Comparison of ENCODE assay signal across 23 mouse cellular contexts in genomic region chr11:55072467-55072866, GRCm38 (mm10). TPM values are rescaled to one million over a fixed set of nuclear protein-coding genes. Genes with fewer than 3 reads are reported as not detected.
DNase-seq lines count a peak whose midpoint lies in the region; ATAC-seq lines count a peak whose summit lies in the region.
"Had no signal": no experiment of that assay in that cellular context is flagged by ENCODE, and none has a peak within 500 bp of the region (broad histone marks: within the 10 kb centered on the region; RNA-seq: fewer than 3 reads in every experiment).

No protein-coding gene starts in this region.

- 89% methylated on average over 8 of the region's 8 CpGs for WGBS in forebrain, embryonic 11.5 days

- 0 out of 2 replicates have a peak, but pooled peaks cover 3% of the 10 kb centered on the region for H3K27me3 ChIP-seq in forebrain, embryonic 11.5 days (ENCODE audit: control insufficient read depth, insufficient read depth, low read length)
- H3K27me3 ChIP-seq: kidney, embryonic 15.5 days; liver, embryonic 12.5 days had no signal

- DNase-seq in B cell, adult 2 months = peak; percentile 36 to 47
- peak; percentile 66 for DNase-seq in CD4-positive, CD25-positive, alpha-beta regulatory T cell, adult 2 months (ENCODE audit: low read depth, low spot score)
- DNase-seq in thymus, postnatal 0 days (ENCODE audit: low spot score) = peak; percentile 62
- DNase-seq in left cerebral cortex, adult 11 months (ENCODE audit: low spot score) = no peak
- no peak for DNase-seq in forebrain, embryonic 11.5 days (ENCODE audit: low spot score)
- DNase-seq in kidney, postnatal 10 days = no peak
- no peak for DNase-seq in ovary, postnatal 14 days (ENCODE audit: low spot score)
- DNase-seq: adrenal gland, adult 2 months; cerebellum, postnatal 10 days; heart, postnatal 14 days; layer of hippocampus, postnatal 36 days; lung, adult 2 months had no signal

- ATAC-seq in inflammation-experienced regulatory T-cells, adult 6 months = peak; percentile 74
- no peak for ATAC-seq in forebrain, embryonic 11.5 days (replicated peaks; ENCODE audit: low FRiP score)
- ATAC-seq: forebrain, embryonic 15.5 days; intestine, embryonic 16.5 days; liver, embryonic 12.5 days; midbrain, embryonic 16.5 days had no signal

- H3K27ac ChIP-seq in forebrain, embryonic 11.5 days (ENCODE audit: low read depth, low read length) = no peak overlapping the region
- H3K27ac ChIP-seq: embryonic facial prominence, embryonic 13.5 days; forebrain, embryonic 15.5 days; hindbrain, embryonic 14.5 days; kidney, embryonic 15.5 days; layer of hippocampus, adult 2 months; limb, embryonic 12.5 days; liver, embryonic 12.5 days had no signal

- H3K9ac ChIP-seq in forebrain, embryonic 11.5 days (ENCODE audit: low read length) = no peak overlapping the region
- H3K9ac ChIP-seq: embryonic facial prominence, embryonic 13.5 days; forebrain, embryonic 15.5 days; hindbrain, embryonic 14.5 days; kidney, embryonic 15.5 days; limb, embryonic 12.5 days; liver, embryonic 12.5 days had no signal

- no peak overlapping the region for H3K4me3 ChIP-seq in forebrain, embryonic 11.5 days (ENCODE audit: low read depth, low read length)
- H3K4me3 ChIP-seq: embryonic facial prominence, embryonic 13.5 days; forebrain, embryonic 15.5 days; kidney, embryonic 15.5 days; layer of hippocampus, adult 2 months; limb, embryonic 12.5 days; liver, embryonic 12.5 days had no signal

- peaks cover 2% of the 10 kb centered on the region; the same call in 1 of the 2 replicates for H3K4me1 ChIP-seq in forebrain, embryonic 11.5 days (replicated peaks; ENCODE audit: control insufficient read depth, insufficient read depth, low read length)

- no peak overlapping the region for H3K4me2 ChIP-seq in forebrain, embryonic 11.5 days (ENCODE audit: low read depth, low read length, severe bottlenecking)
- H3K4me2 ChIP-seq: embryonic facial prominence, embryonic 13.5 days; forebrain, embryonic 15.5 days; heart, embryonic 11.5 days; hindbrain, embryonic 14.5 days; kidney, embryonic 15.5 days; limb, embryonic 12.5 days; liver, embryonic 12.5 days had no signal

- no peaks in the 10 kb centered on the region for H3K36me3 ChIP-seq in forebrain, embryonic 11.5 days (ENCODE audit: control insufficient read depth, insufficient read depth, low read length)
- H3K36me3 ChIP-seq: embryonic facial prominence, embryonic 13.5 days; forebrain, embryonic 15.5 days; kidney, embryonic 15.5 days; limb, embryonic 12.5 days; liver, embryonic 12.5 days had no signal

- H3K9me3 ChIP-seq in forebrain, embryonic 11.5 days (ENCODE audit: control insufficient read depth, low read length) = no peaks in the 10 kb centered on the region
- H3K9me3 ChIP-seq: embryonic facial prominence, embryonic 13.5 days; forebrain, embryonic 15.5 days; kidney, embryonic 15.5 days; limb, embryonic 12.5 days; liver, embryonic 12.5 days had no signal

RNA-seq across cellular contexts. Expression of gene Ccdc69, which starts 5.5 kb away (rescaled TPM):
- polyA plus RNA-seq in inflammation-experienced regulatory T-cells, adult 6 months (2017; shearing (Covaris generic)) = 10 to 100 TPM; 75.5 to 92.6 (median 81.1) TPM
- polyA plus RNA-seq in thymus, postnatal 0 days (2015; fragmentation: Nextera tagmentation; extraction: Ambion mirVana) = 25.4 and 26.8 TPM in 2 replicates
- 0.36 TPM in 1 of 2 replicates, not detected in the other for polyA plus RNA-seq in forebrain, embryonic 11.5 days (2014; fragmentation: Nextera tagmentation; extraction: Ambion mirVana)

RNA-seq across cellular contexts. Expression of gene Gm2a, which starts 25.4 kb away (rescaled TPM):
- polyA plus RNA-seq in inflammation-experienced regulatory T-cells, adult 6 months (2017; shearing (Covaris generic)) = 100 to 1,000 TPM; 118 to 154 (median 154) TPM
- polyA plus RNA-seq in thymus, postnatal 0 days (2015; fragmentation: Nextera tagmentation; extraction: Ambion mirVana) = 27.4 and 30.4 TPM in 2 replicates
- 11.1 and 12.2 TPM in 2 replicates for polyA plus RNA-seq in forebrain, embryonic 11.5 days (2014; fragmentation: Nextera tagmentation; extraction: Ambion mirVana)

RNA-seq across cellular contexts. Expression of gene Anxa6, which starts 39.2 kb away (rescaled TPM):
- polyA plus RNA-seq in inflammation-experienced regulatory T-cells, adult 6 months (2017; shearing (Covaris generic)) = 100 to 1,000 TPM; 347 to 625 (median 370) TPM
- 131 TPM in 2 replicates for polyA plus RNA-seq in thymus, postnatal 0 days (2015; fragmentation: Nextera tagmentation; extraction: Ambion mirVana)
- polyA plus RNA-seq in forebrain, embryonic 11.5 days (2014; fragmentation: Nextera tagmentation; extraction: Ambion mirVana) = 59.6 and 66.7 TPM in 2 replicates

Comparison
In these comparisons a context has a peak if more than half of its experiments do, and no peak if none do; other contexts are left out.
1. DNase-seq: peak in B cell, adult 2 months (2 of 2), CD4-positive, CD25-positive, alpha-beta regulatory T cell, adult 2 months (single experiment) and thymus, postnatal 0 days (single experiment); none in left cerebral cortex, adult 11 months (single experiment), forebrain, embryonic 11.5 days (single experiment), kidney, postnatal 10 days (single experiment) and ovary, postnatal 14 days (single experiment).
2. RNA of gene Ccdc69, which starts 5.5 kb away (polyA plus RNA-seq): 75.5 to 92.6 TPM in inflammation-experienced regulatory T-cells, adult 6 months and 25.4 to 26.8 TPM in thymus, postnatal 0 days; 0.36 TPM in forebrain, embryonic 11.5 days; every median in the first group is over 10 times any median in the second.